Mouse (Mus musculus): ENCODE results near the gene Sos2. TPM values are rescaled to one million over a fixed set of nuclear protein-coding genes. Genes with fewer than 3 reads are reported as not detected.

Gene Sos2
- polyA plus RNA-seq (2015; fragmentation: Nextera tagmentation; extraction: Ambion mirVana) = 13.0 and 13.2 TPM in 2 replicates

DNA sequence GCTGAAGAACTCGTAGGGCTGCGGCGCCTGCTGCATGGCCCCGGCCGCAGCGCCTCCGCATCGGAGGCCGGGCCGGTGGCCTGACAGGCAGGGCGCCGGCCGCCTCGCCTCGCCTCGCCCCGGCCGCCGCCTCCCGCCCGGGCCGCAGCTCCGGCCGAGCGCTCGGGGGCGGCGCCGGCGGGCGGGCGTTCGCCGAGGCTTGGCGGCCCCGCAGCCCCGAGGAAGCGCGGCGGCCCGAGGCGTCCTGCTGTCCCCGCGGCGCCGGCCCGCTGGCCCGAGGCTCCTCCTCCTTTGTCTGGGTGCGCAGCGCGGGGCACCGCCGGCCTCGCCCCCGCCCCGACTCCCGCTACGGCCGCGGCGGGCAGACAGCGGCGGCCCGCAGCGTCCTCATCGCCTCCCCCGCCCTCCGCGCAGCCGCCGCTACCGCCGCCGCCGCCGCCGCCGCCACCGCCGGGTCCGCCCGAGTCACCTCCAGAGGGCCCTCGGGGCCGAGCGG is at the start of gene Sos2:
Gene Sos2, minus strand, starts transcription at position 287 of the 496 bp plus-strand sequence.
- Histone ChIP-seq H3K4me2 (peak within 1 kb of the TSS; percentile 67), H3K4me3 (peak within 1 kb of the TSS; percentile 97), H3K36me3 (replicated peaks) (no peaks in the 10 kb centered on the region), H3K9me3 (no peaks in the 10 kb centered on the region), H3K27ac (peak within 1 kb of the TSS; percentile 96), H3K9ac (peak within 1 kb of the TSS; percentile 95), H3K27me3 (replicated peaks) (no peaks in the 10 kb centered on the region), H3K4me1 (peaks cover 18% of the 10 kb centered on the region)
- WGBS = 0% methylated on average over 35 of the region's 85 CpGs
- ATAC-seq (replicated peaks) = peak; percentile 85

DNA sequence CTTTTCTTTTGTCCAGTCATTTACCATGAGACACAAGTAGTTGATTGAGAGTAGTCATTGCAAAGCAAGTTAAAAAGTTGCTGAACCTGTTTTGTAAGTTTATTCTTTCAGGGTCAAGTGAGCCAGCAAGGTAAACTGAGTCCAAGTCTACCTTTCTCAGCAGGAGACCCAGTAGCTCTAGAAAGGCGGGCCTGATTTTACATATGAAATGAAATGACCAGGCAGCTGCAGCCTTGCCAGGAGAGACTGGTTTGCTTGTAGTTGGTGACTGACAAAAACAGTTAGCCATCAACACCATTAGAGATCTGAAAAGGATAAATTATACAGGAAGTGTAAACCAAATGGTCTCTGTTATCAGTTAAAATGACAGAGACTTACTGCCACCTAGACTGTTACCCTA is 48.7 kb upstream of the Sos2 start:
- Histone ChIP-seq H3K9me3 (no peaks in the 10 kb centered on the region), H3K27me3 (replicated peaks) (no peaks in the 10 kb centered on the region), H3K4me2 (no peak overlapping the region), H3K4me3 (no peak overlapping the region), H3K9ac (no peak overlapping the region), H3K36me3 (replicated peaks) (no peaks in the 10 kb centered on the region), H3K27ac (no peak overlapping the region), H3K4me1 (peaks cover 6% of the 10 kb centered on the region; the same call in 1 of the 2 replicates)
- 79% methylated on average over 1 of the region's 1 CpGs for whole genome bisulfite sequencing
- ATAC-seq (replicated peaks) = no peak

DNA sequence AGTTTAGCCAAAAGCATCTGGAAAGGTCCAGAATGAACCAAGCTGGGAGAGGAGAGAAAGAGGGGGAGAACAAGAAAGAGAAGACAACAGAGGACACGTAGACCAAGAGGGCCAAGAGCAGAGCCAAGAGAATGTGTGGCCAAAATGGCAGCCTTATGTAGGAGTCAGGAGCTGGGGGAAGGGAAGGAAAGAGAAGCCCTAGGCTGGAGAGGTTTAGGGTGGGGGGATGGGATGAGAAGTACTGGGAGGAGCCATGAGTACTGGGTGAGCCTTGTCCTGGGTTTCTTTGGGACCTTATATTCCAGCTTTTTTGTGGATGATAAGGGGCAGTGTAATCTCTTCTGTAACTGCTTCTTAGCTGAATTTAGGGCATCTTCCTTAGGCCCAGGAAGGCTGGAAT is 47.6 kb upstream of the Sos2 start:
- no peak overlapping the region for H3K4me3 ChIP-seq
- H3K4me2 ChIP-seq = no peak overlapping the region
- ATAC-seq (replicated peaks) = no peak
- no peaks in the 10 kb centered on the region for H3K36me3 ChIP-seq (replicated peaks)
- no peak overlapping the region for H3K27ac ChIP-seq
- H3K27me3 ChIP-seq (replicated peaks) = no peaks in the 10 kb centered on the region
- WGBS = 100% methylated on average over 1 of the region's 1 CpGs
- H3K4me1 ChIP-seq = peaks cover 7% of the 10 kb centered on the region; the same call in 1 of the 2 replicates
- H3K9me3 ChIP-seq = no peaks in the 10 kb centered on the region
- H3K9ac ChIP-seq = no peak overlapping the region

DNA sequence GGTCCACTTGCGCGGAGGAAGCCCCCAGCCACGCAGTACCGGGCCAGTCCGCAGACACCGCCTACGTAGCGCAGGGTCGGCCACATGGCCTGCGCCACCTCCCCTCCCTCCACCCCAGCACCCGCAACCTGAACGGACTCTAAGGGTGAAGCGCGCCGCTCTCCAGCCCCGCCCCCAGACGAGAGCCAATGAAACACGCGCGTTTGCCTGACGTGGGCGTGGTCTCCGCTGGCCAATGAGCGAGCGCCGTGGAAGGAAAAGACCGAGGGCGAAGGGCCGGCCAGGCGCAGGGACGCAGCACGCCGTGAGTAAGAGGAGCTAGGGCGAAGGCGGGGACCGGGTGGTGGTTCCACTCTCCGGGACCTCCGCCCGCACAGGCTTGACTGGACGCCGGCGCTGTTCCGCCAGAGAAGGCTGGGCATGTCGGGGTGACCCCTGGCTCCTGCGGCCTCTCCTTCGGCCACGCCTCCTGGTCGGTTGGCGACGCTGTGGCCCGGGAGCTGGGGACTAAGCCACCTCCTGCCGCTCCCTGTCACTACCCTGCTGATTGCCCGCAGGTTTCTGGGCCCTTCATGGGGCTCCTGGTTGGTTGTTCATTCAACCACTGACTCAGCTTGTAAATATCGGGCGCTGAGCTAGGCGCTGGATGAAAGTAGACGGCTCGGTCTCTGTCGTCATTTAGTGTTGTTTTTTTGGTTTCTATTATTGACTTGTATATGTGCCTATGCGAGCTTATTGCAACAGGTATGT is 43.2 kb upstream of the Sos2 start, which contains the start of the genes L2hgdh and Atp5s:
Gene L2hgdh, minus strand, starts transcription at position 163 of the 750 bp plus-strand sequence.
Gene Atp5s, plus strand, starts transcription at position 240 of the 750 bp plus-strand sequence.
- Histone ChIP-seq H3K9ac (peak within 1 kb of the TSS; percentile 78), H3K27ac (peak within 1 kb of the TSS; percentile 83), H3K36me3 (replicated peaks) (peaks cover 7% of the 10 kb centered on the region), H3K9me3 (no peaks in the 10 kb centered on the region), H3K27me3 (replicated peaks) (no peaks in the 10 kb centered on the region), H3K4me3 (peak within 1 kb of the TSS; percentile 80), H3K4me2 (peak within 1 kb of the TSS; percentile 88), H3K4me1 (peaks cover 17% of the 10 kb centered on the region)
- peak; percentile 98 for ATAC-seq (replicated peaks)
- WGBS = under 1% methylated on average over 60 of the region's 60 CpGs

DNA sequence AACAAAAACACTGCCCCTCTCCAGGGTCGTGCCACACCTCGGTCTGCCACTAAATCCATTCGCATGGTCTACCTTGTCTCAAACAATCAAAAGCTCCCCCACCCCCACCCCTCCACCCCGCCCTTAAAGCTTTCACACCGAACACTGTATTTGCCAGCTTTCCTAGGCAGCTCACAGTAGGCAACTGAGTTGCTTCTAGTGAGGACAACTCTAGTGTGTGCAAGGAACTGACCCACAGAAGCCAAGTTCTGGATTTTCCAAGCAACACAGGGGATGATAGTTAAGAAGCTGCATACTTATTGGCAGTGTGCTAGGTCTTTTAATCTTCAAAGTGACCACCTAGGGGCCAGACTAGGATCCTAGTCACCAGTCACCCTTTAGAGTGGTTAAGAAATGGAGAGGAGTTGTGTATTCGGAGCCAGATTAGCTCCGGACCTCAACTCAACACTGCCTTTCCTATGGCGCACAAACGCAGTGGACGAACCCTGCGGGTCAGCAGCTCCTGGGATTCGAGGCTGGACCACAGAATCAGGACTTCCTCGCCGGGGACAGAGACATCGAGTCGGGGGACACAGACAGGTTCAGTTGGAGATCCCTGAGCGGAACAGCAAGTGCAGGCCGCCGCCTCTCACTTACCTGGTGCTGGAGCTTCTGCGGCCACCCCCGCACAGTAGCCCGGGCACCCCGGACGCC is 42.5 kb upstream of the Sos2 start:
- Histone ChIP-seq H3K4me3 (peak overlapping the region; percentile 80), H3K4me1 (peaks cover 17% of the 10 kb centered on the region), H3K27ac (peak overlapping the region; percentile 83), H3K27me3 (replicated peaks) (no peaks in the 10 kb centered on the region), H3K9me3 (no peaks in the 10 kb centered on the region), H3K9ac (peak overlapping the region; percentile 78), H3K36me3 (replicated peaks) (peaks cover 13% of the 10 kb centered on the region), H3K4me2 (peak overlapping the region; percentile 88)
- under 1% methylated on average over 23 of the region's 24 CpGs for WGBS
- ATAC-seq (replicated peaks) = peak; percentile 25

DNA sequence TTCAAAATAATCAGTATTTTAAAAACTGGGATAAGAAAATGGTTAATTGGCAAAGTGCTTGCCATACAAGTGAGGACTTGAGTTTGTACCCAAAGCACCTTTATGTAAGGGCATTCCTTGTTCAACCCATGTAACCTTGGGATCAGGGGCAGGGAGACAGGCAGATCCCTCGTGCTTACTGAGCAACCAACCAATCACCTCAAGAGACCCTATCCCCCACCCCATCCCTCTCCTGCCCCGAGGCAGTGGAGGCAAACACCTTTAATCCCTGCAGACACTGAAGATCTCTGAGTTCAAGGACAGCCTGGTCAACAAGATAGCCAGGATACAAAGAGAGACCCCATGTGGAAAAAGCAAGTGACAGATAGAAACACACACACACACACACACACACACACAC is 41.7 kb upstream of the Sos2 start:
- ATAC-seq (replicated peaks) = no peak
- H3K4me2 ChIP-seq = peak overlapping the region; percentile 88

DNA sequence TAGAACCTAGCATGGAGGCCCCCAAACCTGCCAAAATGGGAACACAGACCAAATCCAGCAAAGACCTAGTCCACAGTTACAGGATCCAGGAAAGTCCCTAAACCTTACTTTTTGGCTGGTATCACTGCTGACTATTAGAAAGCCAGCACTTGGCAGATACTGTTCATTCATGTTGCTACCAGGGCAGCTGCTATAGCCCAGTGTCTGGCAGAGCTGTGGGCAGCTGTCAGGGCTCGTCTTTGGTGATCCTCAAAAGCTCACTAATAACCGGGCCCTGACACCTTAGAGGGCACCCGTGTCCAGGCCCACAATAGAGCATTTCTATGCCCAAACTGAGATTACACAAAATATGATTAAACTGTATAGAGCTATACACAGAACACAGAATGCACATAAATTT is 41.2 kb upstream of the Sos2 start:
- Histone ChIP-seq H3K4me2 (no peak overlapping the region), H3K27me3 (replicated peaks) (no peaks in the 10 kb centered on the region), H3K9me3 (no peaks in the 10 kb centered on the region), H3K4me1 (peaks cover 17% of the 10 kb centered on the region), H3K9ac (no peak overlapping the region), H3K36me3 (replicated peaks) (peaks cover 13% of the 10 kb centered on the region), H3K27ac (no peak overlapping the region), H3K4me3 (no peak overlapping the region)
- no peak for ATAC-seq (replicated peaks)
- WGBS = 91% methylated on average over 3 of the region's 3 CpGs

More for the DNA sequence above, 41.7 kb upstream of the Sos2 start:
- H3K27ac ChIP-seq = no peak overlapping the region
- 46% methylated on average over 2 of the region's 2 CpGs for WGBS
- no peaks in the 10 kb centered on the region for H3K27me3 ChIP-seq (replicated peaks)
- H3K9me3 ChIP-seq = no peaks in the 10 kb centered on the region
- peak overlapping the region; percentile 80; the same call in 1 of the 2 replicates for H3K4me3 ChIP-seq
- H3K36me3 ChIP-seq (replicated peaks) = peaks cover 13% of the 10 kb centered on the region
- no peak overlapping the region for H3K9ac ChIP-seq
- peaks cover 17% of the 10 kb centered on the region for H3K4me1 ChIP-seq

DNA sequence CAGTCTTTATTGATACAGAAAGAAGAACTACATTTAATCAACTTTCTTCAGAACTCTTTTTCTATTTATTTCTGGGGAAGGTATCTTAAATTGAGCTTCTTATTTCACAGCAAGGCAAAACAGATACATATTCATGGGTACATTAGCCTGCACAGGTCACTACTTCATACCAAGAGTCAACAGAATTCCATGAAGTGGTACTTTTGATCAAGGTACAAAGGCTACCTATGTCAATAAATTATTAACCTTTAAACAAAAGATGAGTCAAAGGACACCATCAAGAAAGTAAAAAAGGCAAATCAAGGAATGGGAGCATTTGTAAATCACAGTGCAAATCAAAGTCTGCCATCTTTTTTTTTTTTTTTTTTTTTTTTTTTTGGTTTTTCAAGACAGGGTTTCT is 32.0 kb upstream of the Sos2 start:
- no peaks in the 10 kb centered on the region for H3K27me3 ChIP-seq (replicated peaks)
- no peak overlapping the region for H3K9ac ChIP-seq
- no peak overlapping the region for H3K4me3 ChIP-seq
- H3K4me1 ChIP-seq = no peaks in the 10 kb centered on the region
- H3K27ac ChIP-seq = no peak overlapping the region
- peaks cover 3% of the 10 kb centered on the region; the same call in 1 of the 2 replicates for H3K36me3 ChIP-seq (replicated peaks)
- H3K4me2 ChIP-seq = no peak overlapping the region
- no peak for ATAC-seq (replicated peaks)
- no peaks in the 10 kb centered on the region for H3K9me3 ChIP-seq

DNA sequence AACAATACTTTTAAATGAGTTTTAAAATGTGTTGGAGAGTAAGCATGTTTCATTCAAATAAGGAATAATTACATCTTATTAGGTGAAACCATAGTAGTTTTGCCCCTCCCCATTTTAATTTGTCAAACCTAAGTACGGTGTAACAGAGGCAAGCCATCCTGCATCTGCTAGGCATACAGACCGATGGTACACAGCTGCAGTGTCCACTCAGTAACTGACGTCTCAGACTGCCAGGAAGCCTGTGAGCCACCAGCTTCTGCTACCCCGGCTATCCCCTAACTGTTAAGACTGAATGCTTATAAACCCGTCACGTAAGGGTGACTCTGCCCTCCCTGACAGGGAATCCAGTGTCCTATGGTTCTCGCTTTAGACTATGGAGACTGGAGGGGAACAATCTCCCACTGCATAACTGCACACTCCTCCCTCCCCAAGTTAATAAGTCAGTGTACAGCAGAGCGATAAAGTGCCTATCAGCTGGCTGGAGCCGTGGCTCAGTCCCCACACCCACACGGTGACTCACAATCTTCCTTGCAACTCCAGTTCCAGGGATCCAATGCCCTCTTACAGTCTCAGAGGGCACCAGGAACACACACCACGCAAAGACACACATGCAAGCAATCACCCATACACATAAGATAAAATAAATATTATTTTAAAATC is 23.3 kb upstream of the Sos2 start:
- no peak overlapping the region for H3K4me2 ChIP-seq
- no peak overlapping the region for H3K4me3 ChIP-seq
- 92% methylated on average over 11 of the region's 11 CpGs for WGBS
- ATAC-seq (replicated peaks) = no peak
- no peak overlapping the region for H3K27ac ChIP-seq
- no peaks in the 10 kb centered on the region for H3K4me1 ChIP-seq
- no peaks in the 10 kb centered on the region for H3K36me3 ChIP-seq (replicated peaks)
- H3K9ac ChIP-seq = no peak overlapping the region
- H3K27me3 ChIP-seq (replicated peaks) = no peaks in the 10 kb centered on the region
- H3K9me3 ChIP-seq = no peaks in the 10 kb centered on the region

DNA sequence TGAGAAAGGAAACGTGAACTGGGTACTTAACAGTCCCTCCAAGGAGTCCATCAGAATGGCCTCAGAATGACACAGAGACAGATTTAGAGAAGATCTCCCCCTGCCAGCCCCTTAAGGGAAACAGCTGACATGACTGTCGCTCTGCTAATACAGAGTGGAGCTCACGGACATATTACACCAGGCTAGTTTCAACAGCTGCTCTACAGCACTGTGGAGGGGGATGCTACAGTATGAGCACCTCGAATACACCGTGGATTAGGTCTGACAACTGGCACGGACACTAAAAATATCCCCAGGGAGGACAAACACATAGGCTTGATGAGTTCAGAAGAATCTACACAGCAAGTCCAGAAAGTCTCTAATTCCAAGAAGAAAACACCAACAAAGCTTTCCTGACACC is 16.7 kb upstream of the Sos2 start:
- no peak overlapping the region for H3K4me3 ChIP-seq
- H3K4me1 ChIP-seq = no peaks in the 10 kb centered on the region
- no peaks in the 10 kb centered on the region for H3K27me3 ChIP-seq (replicated peaks)
- H3K27ac ChIP-seq = no peak overlapping the region
- WGBS = 91% methylated on average over 6 of the region's 6 CpGs
- H3K9ac ChIP-seq = no peak overlapping the region
- no peaks in the 10 kb centered on the region for H3K9me3 ChIP-seq
- H3K4me2 ChIP-seq = no peak overlapping the region
- H3K36me3 ChIP-seq (replicated peaks) = 0 out of 2 replicates have a peak, but pooled peaks cover 5% of the 10 kb centered on the region
- ATAC-seq (replicated peaks) = no peak

DNA sequence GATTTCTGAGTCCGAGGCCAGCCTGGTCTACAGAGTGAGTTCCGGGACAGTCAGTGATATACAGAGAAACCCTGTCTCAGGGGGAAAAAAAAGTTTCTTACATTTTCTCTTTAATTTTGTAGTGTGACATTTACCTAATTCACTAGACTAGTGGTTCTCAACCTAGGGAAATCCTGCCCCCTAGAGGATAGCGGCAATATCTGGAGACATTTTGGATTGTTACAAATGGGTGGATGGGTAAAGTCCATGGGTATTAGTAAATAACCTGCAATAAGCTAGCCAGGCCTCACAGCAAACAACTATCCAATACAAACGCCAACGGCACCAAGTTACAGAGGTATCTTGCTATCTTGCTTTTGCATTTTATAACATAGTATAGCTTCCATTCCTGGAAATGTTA is 15.1 kb upstream of the Sos2 start:
- H3K9me3 ChIP-seq = no peaks in the 10 kb centered on the region
- no peak overlapping the region for H3K27ac ChIP-seq
- H3K4me1 ChIP-seq = no peaks in the 10 kb centered on the region
- H3K36me3 ChIP-seq (replicated peaks) = 0 out of 2 replicates have a peak, but pooled peaks cover 5% of the 10 kb centered on the region
- H3K27me3 ChIP-seq (replicated peaks) = no peaks in the 10 kb centered on the region
- ATAC-seq (replicated peaks) = no peak
- WGBS = 84% methylated on average over 5 of the region's 5 CpGs
- H3K4me3 ChIP-seq = no peak overlapping the region
- no peak overlapping the region for H3K9ac ChIP-seq
- H3K4me2 ChIP-seq = no peak overlapping the region

DNA sequence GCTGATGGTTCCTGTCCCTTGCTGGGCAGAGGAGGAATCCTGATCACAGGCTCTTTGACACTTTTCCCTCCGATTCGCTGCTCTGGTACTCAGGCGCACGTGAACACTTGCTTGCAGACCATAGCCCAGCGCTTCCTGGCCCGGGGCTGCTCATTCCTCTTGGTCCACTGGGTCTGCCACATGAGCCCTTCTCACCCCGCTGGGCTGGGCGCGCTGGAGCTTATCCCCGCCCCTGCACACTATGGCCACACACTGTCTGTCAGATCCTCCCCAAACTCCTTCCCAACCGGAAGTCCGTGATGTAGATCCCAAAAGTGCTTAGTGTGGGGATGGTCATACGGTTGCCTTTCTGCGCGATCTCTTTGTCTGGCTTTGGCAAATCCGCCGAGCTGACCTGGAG is 11.8 kb upstream of the Sos2 start:
- H3K4me1 ChIP-seq = no peaks in the 10 kb centered on the region
- no peak overlapping the region for H3K4me3 ChIP-seq
- 78% methylated on average over 17 of the region's 17 CpGs for WGBS
- no peak for ATAC-seq (replicated peaks)
- H3K9ac ChIP-seq = no peak overlapping the region
- 0 out of 2 replicates have a peak, but pooled peaks cover 2% of the 10 kb centered on the region for H3K36me3 ChIP-seq (replicated peaks)
- H3K4me2 ChIP-seq = no peak overlapping the region
- no peak overlapping the region for H3K27ac ChIP-seq
- H3K9me3 ChIP-seq = no peaks in the 10 kb centered on the region
- no peaks in the 10 kb centered on the region for H3K27me3 ChIP-seq (replicated peaks)

Measured in midbrain, embryonic 15.5 days (tissue).